Mouse (Mus musculus) myocyte (in vitro differentiated cells): ENCODE results near the gene Gm45062.

ENCODE experiments used
- CEBPB ChIP-seq: IDR thresholded peaks from 2 replicates; pipeline ENCODE4 v1.6.1; 2011; ENCODE audit warnings: mild to moderate bottlenecking, moderate library complexity; ENCODE audit not compliant: poor library complexity, insufficient read depth, severe bottlenecking
- E2F4 ChIP-seq: IDR thresholded peaks from one replicate; pipeline ENCODE4 v1.6.1; 2011; ENCODE audit warnings: mild to moderate bottlenecking, control low read depth, moderate library complexity; ENCODE audit not compliant: insufficient read depth

GRCm38 (mm10) chr6:8336487-8337390 lies 77.5 kb downstream of the Gm45062 start:
- TF ChIP-seq CEBPB: no peak
- no peak for TF ChIP-seq E2F4
